Mouse (Mus musculus) C2C12 (cell line): Measurements from ENCODE around the gene Sh3pxd2a.

Source experiments
- CEBPB ChIP-seq: IDR thresholded peaks from one replicate; pipeline ENCODE4 v1.6.1; 2011; ENCODE audit warnings: low read depth, mild to moderate bottlenecking, control low read depth, moderate library complexity
- CTCF ChIP-seq: IDR thresholded peaks from one replicate; pipeline ENCODE4 v1.5.1; 2011; ENCODE audit not compliant: control insufficient read depth, insufficient read depth, insufficient read length
- MAX ChIP-seq: IDR thresholded peaks from one replicate; pipeline ENCODE4 v1.6.1; 2011; ENCODE audit warnings: mild to moderate bottlenecking, control low read depth
- MYOD1 ChIP-seq: IDR thresholded peaks from one replicate; pipeline ENCODE4 v1.6.1; 2011; ENCODE audit warnings: low read depth; ENCODE audit not compliant: control insufficient read depth, insufficient read length
- USF1 ChIP-seq: IDR thresholded peaks from one replicate; pipeline ENCODE4 v1.6.1; 2011; ENCODE audit warnings: low read depth, mild to moderate bottlenecking, control low read depth, moderate library complexity

GRCm38 (mm10) chr19:47242227-47242626 lies 222.0 kb downstream of the Sh3pxd2a start:
- TF ChIP-seq CTCF (no peak), CEBPB (no peak), MAX (no peak), USF1 (no peak), MYOD1 (no peak)
